Mouse (Mus musculus): ENCODE measurements around the gene Thnsl1. TPM values are rescaled to one million over a fixed set of nuclear protein-coding genes. Genes with fewer than 3 reads are reported as not detected.

Thnsl1 gene
- polyA plus RNA-seq, 1 experiment from 2014 or later: 24.6 TPM

GRCm38 (mm10) chr2:21254308-21254707 is 48.8 kb downstream of the Thnsl1 start:
- Histone ChIP-seq H3K4me1 (replicated peaks; ENCODE audit: control insufficient read depth, insufficient read depth, low read length) (no peaks in the 10 kb centered on the region), H3K36me3 (replicated peaks; ENCODE audit: control insufficient read depth, insufficient read depth) (no peaks in the 10 kb centered on the region), H3K27me3 (ENCODE audit: control insufficient read depth, insufficient read depth, low read length) (no peaks in the 10 kb centered on the region), H3K4me2 (replicated peaks) (no peak overlapping the region), H3K4me3 (replicated peaks; ENCODE audit: low read length) (no peak overlapping the region), H3K27ac (no peak overlapping the region), H3K9ac (no peak overlapping the region), H3K9me3 (ENCODE audit: control insufficient read depth, low read length) (no peaks in the 10 kb centered on the region)
- no peak for ATAC-seq (ENCODE audit: low FRiP score)
- DNase-seq (ENCODE audit: low spot score): no peak

- Histone ChIP-seq H3K36me3 (replicated peaks; ENCODE audit: control insufficient read depth, insufficient read depth) (no peaks in the 10 kb centered on the region), H3K4me1 (replicated peaks; ENCODE audit: control insufficient read depth, insufficient read depth, low read length) (no peaks in the 10 kb centered on the region), H3K9ac (no peak overlapping the region), H3K4me3 (replicated peaks; ENCODE audit: low read length) (no peak overlapping the region), H3K27me3 (ENCODE audit: control insufficient read depth, insufficient read depth, low read length) (no peaks in the 10 kb centered on the region), H3K9me3 (ENCODE audit: control insufficient read depth, low read length) (no peaks in the 10 kb centered on the region), H3K27ac (no peak overlapping the region), H3K4me2 (replicated peaks) (no peak overlapping the region)
- WGBS: 95% methylated on average over 4 of the region's 4 CpGs
- DNase-seq (ENCODE audit: low spot score) (no peak), ATAC-seq (ENCODE audit: low FRiP score) (no peak)
Observed at GRCm38 (mm10) chr2:21258281-21258680, 52.8 kb downstream of the Thnsl1 start.

DNA sequence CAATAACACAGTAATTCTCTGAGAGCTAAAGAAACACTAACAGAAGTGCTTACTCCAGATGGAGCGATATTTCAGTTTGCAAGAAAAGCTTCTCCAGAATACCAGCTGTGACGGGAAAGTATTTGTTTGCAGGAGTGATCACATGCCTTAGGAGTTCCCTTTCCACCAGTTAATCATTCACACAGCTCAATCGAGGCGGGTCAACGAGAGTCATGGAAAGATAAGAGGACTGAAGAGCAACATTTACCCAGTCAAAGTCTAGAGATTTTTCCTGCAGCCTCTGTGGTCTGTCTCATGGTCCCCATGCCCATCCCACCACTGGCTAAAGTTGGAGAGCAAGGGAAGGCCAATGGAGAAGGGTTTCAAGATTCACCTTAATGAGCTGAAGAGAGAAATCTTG is 53.6 kb downstream of the Thnsl1 start:
- H3K4me1 ChIP-seq (replicated peaks; ENCODE audit: control insufficient read depth, insufficient read depth, low read length): no peaks in the 10 kb centered on the region
- no peak for ATAC-seq (ENCODE audit: low FRiP score)
- H3K9ac ChIP-seq: no peak overlapping the region
- no peaks in the 10 kb centered on the region for H3K9me3 ChIP-seq (ENCODE audit: control insufficient read depth, low read length)
- H3K4me3 ChIP-seq (replicated peaks; ENCODE audit: low read length): no peak overlapping the region
- DNase-seq (ENCODE audit: low spot score): no peak
- H3K27ac ChIP-seq: no peak overlapping the region
- no peak overlapping the region for H3K4me2 ChIP-seq (replicated peaks)
- H3K36me3 ChIP-seq (replicated peaks; ENCODE audit: control insufficient read depth, insufficient read depth): no peaks in the 10 kb centered on the region
- no peaks in the 10 kb centered on the region for H3K27me3 ChIP-seq (ENCODE audit: control insufficient read depth, insufficient read depth, low read length)
- WGBS: 58% methylated on average over 5 of the region's 5 CpGs

GRCm38 (mm10) chr2:21260060-21260459 is 54.5 kb downstream of the Thnsl1 start:
- H3K4me3 ChIP-seq (replicated peaks; ENCODE audit: low read length): no peak overlapping the region
- no peak overlapping the region for H3K4me2 ChIP-seq (replicated peaks)
- no peaks in the 10 kb centered on the region for H3K27me3 ChIP-seq (ENCODE audit: control insufficient read depth, insufficient read depth, low read length)
- ATAC-seq (ENCODE audit: low FRiP score) (peak; percentile 45; the same call in 1 of the 2 replicates), DNase-seq (ENCODE audit: low spot score) (no peak)
- no peaks in the 10 kb centered on the region for H3K36me3 ChIP-seq (replicated peaks; ENCODE audit: control insufficient read depth, insufficient read depth)
- no peaks in the 10 kb centered on the region for H3K4me1 ChIP-seq (replicated peaks; ENCODE audit: control insufficient read depth, insufficient read depth, low read length)
- H3K9ac ChIP-seq: no peak overlapping the region
- no peak overlapping the region for H3K27ac ChIP-seq
- H3K9me3 ChIP-seq (ENCODE audit: control insufficient read depth, low read length): no peaks in the 10 kb centered on the region
- 60% methylated on average over 4 of the region's 4 CpGs for WGBS

GRCm38 (mm10) chr2:21261370-21262006 is 56.0 kb downstream of the Thnsl1 start:
- no peaks in the 10 kb centered on the region for H3K36me3 ChIP-seq (replicated peaks; ENCODE audit: control insufficient read depth, insufficient read depth)
- H3K9me3 ChIP-seq (ENCODE audit: control insufficient read depth, low read length): no peaks in the 10 kb centered on the region
- peak; percentile 85 for DNase-seq (ENCODE audit: low spot score)
- H3K27me3 ChIP-seq (ENCODE audit: control insufficient read depth, insufficient read depth, low read length): no peaks in the 10 kb centered on the region
- no peak overlapping the region for H3K4me3 ChIP-seq (replicated peaks; ENCODE audit: low read length)
- no peak overlapping the region for H3K4me2 ChIP-seq (replicated peaks)
- no peak overlapping the region for H3K9ac ChIP-seq
- no peak overlapping the region for H3K27ac ChIP-seq
- 30% methylated on average over 4 of the region's 4 CpGs for WGBS
- no peaks in the 10 kb centered on the region for H3K4me1 ChIP-seq (replicated peaks; ENCODE audit: control insufficient read depth, insufficient read depth, low read length)
- ATAC-seq (ENCODE audit: low FRiP score): peak; percentile 91

DNA sequence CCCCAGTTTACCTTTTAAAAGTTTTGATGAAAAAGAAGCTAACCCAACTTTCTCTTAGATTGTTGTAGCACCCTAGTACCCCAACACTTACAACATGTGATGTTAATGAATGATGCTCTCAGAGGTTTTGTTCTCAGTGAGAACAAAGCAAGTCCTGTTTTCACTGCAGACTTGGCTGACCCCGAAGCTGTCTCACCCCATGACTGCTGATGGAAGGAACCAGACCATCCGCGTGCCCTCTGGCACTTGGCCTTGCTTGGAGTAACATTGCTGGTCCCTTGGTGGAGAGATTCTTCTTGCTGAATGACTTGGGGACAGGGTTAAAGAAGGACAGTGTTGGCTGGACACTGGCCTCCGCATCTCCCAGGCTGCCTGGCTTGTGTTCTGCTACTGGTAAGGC is 58.5 kb downstream of the Thnsl1 start:
- Histone ChIP-seq H3K9ac (no peak overlapping the region), H3K4me1 (replicated peaks; ENCODE audit: control insufficient read depth, insufficient read depth, low read length) (peaks cover 6% of the 10 kb centered on the region; the same call in 1 of the 2 replicates), H3K4me3 (replicated peaks; ENCODE audit: low read length) (no peak overlapping the region), H3K4me2 (replicated peaks) (no peak overlapping the region), H3K27me3 (ENCODE audit: control insufficient read depth, insufficient read depth, low read length) (no peaks in the 10 kb centered on the region), H3K36me3 (replicated peaks; ENCODE audit: control insufficient read depth, insufficient read depth) (no peaks in the 10 kb centered on the region), H3K9me3 (ENCODE audit: control insufficient read depth, low read length) (no peaks in the 10 kb centered on the region), H3K27ac (no peak overlapping the region)
- no peak for ATAC-seq (ENCODE audit: low FRiP score)
- no peak for DNase-seq (ENCODE audit: low spot score)
- WGBS: 75% methylated on average over 4 of the region's 4 CpGs

Other genes starting within 250 kb of the Thnsl1 start
- gene Arhgap21, start 236.8 kb upstream of the Thnsl1 start, polyA plus RNA-seq (2014; fragmentation: Nextera tagmentation; extraction: Ambion mirVana): 49.3 and 49.4 TPM in 2 replicates
- gene Enkur, start 359 bp upstream of the Thnsl1 start, polyA plus RNA-seq (2014; fragmentation: Nextera tagmentation; extraction: Ambion mirVana): 5.3 and 7.9 TPM in 2 replicates
- 4.9 and 5.8 TPM in 2 replicates for gene Gpr158, start 161.8 kb downstream of the Thnsl1 start, polyA plus RNA-seq (2014; fragmentation: Nextera tagmentation; extraction: Ambion mirVana)